Mouse (Mus musculus): ENCODE measurements around the gene Igfbpl1. TPM values are rescaled to one million over a fixed set of nuclear protein-coding genes. Genes with fewer than 3 reads are reported as not detected.

Gene Igfbpl1
- polyA plus RNA-seq, 1 experiment, result not detected

DNA sequence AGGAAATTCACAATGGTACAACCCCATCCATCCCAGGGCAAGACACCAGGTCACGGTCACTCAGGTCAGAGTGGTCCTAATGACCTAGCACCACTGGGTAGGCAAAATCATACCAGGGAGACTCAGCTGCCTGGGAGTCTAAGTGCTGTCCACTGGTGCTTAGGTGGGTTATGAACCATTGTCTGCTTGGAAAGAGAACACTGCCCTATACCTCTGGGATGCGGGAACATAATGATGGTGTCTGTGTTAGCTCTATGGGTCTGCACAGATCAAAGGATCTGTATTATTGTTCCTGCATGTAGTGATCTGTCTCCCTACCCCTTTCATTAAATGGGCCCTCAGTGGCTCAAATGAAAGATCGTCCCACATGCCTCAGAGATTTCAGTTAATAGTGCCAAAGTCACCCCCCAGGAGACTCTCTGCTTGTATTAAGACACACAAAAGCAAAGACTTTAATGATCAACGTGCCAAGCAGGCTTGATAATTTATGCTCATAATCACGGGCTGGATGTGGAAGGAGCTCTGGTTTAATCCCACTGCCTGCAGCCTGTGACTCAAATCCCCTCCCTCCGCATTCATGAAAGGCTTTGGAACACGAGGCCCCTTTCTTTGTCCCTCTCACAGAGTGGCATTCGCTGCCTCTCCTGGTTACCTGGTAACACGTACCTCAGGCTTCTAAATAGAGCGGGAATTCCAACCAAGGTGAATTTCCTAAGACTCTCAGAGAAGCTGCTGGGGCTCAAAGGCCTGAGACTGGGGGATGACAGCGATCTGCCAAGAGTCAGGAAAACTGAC is 3.7 kb downstream of the Igfbpl1 start:
- TF ChIP-seq POLR2A (IDR thresholded peaks at IDR 0.05; ENCODE audit: borderline replicate concordance, low read depth, low read length) (no peak), CTCF (IDR thresholded peaks at IDR 0.05; ENCODE audit: low read depth, low read length) (no peak)
- no peak overlapping the region for H3K4me3 ChIP-seq (ENCODE audit: insufficient read depth, low read length)

DNA sequence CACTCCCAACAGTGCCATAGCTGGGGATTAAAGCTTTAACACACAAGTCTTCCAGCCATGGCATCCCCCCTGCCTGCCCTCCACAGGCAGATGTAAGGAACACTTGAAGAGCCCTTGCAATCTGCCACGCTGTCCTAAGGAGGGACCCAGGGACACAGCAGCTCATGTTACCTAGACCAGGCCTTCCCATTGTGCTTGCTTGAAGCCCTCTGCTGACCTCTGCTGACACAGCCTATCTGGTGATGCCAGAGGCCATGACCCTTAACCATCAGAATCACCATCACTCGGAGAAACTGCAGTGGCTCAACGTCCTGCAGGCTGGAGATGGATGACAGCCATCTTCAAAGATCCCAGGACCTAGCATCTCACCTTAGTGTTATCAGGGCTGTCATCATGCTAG is 4.7 kb downstream of the Igfbpl1 start:
- no peak overlapping the region for H3K4me3 ChIP-seq (ENCODE audit: insufficient read depth, low read length)
- no peak overlapping the region for H3K27ac ChIP-seq (ENCODE audit: insufficient read depth, low read depth, low read length)
- TF ChIP-seq POLR2A (IDR thresholded peaks at IDR 0.05; ENCODE audit: borderline replicate concordance, low read depth, low read length) (no peak), CTCF (IDR thresholded peaks at IDR 0.05; ENCODE audit: low read depth, low read length) (no peak)

More for the DNA sequence above, 3.7 kb downstream of the Igfbpl1 start:
- peaks cover 2% of the 10 kb centered on the region; the same call in 1 of the 2 replicates for H3K4me1 ChIP-seq (ENCODE audit: control insufficient read depth, insufficient read depth, low read length)
- H3K27ac ChIP-seq (ENCODE audit: insufficient read depth, low read depth, low read length), result no peak overlapping the region

DNA sequence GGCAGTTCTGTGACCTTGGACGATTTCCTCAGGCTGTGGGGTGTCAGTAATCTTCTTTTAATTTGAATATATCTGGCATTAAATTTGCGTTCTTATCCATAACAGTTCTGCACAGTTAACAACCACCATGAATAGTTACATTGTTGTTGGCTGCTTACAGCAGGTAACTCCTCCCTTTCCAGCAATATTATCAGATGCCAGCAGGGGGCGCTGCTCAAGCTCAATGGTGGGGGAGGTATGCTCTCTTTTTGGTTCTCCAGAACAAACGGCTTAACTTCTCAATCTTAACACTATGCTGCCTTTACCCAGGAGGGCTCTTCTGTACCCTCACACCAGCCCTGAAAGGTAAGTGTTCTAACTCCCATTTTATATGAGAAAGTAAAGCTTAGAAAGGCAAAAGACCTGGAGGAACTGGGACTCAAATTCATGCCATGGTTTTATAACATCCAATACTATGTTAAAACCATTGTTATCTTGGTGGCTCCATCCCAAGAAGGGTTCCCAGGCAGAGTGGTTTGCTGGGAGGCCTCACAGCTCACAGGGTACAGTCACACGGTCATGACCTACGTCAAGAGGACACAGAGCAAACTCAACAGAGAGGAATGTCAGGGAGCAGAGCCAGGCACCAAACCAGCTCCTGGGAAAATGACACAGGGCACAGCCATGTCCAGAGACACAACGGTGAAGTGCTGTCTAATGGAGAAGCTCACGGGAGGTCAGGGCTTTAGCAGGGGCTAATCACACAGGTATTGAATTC is 6.5 kb downstream of the Igfbpl1 start:
- TF ChIP-seq POLR2A (IDR thresholded peaks at IDR 0.05; ENCODE audit: borderline replicate concordance, low read depth, low read length) (no peak), CTCF (IDR thresholded peaks at IDR 0.05; ENCODE audit: low read depth, low read length) (peak; percentile 84)
- peaks cover 2% of the 10 kb centered on the region; the same call in 1 of the 2 replicates for H3K4me1 ChIP-seq (ENCODE audit: control insufficient read depth, insufficient read depth, low read length)
- no peak overlapping the region for H3K27ac ChIP-seq (ENCODE audit: insufficient read depth, low read depth, low read length)
- H3K4me3 ChIP-seq (ENCODE audit: insufficient read depth, low read length), result peak overlapping the region; percentile 42; the same call in 1 of the 2 replicates

More for the DNA sequence above, 4.7 kb downstream of the Igfbpl1 start:
- H3K4me1 ChIP-seq (ENCODE audit: control insufficient read depth, insufficient read depth, low read length), result peaks cover 2% of the 10 kb centered on the region; the same call in 1 of the 2 replicates

DNA sequence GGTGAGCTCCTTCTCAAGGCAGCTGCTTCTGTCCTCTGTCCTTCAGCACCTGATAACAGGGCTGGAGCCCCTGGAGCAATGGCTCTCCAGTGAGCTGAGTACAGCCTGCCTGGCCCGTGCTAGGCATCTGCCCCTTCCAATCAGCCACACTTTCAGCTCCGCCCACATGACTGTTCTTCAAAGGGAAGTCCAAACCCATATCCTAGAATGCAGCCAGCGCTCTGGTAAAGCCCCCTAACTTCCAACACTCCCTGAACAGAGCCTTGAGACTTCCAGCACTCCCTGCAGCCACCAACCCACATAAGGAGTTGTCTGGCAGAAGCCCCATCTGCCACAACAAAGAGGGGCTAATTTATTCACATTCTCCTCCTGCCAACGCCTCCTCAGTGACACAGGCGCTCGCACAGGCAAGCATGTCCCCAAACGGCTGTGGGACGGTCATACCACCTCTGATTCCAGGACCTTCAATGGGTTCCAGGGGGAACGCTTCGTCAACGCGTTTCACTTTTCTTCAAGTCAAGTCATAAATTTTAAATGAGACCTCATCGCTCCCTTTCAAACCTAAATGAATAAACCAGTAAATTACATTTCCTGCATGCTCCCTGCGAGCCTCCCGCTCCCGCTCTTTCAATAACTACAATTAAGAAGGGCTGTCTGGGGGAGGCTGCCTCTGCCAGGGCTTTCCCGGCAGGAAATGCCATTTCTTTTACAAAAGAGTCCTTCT is 7.4 kb downstream of the Igfbpl1 start:
- H3K4me3 ChIP-seq (ENCODE audit: insufficient read depth, low read length), result peak overlapping the region; percentile 42
- no peak overlapping the region for H3K27ac ChIP-seq (ENCODE audit: insufficient read depth, low read depth, low read length)
- TF ChIP-seq CTCF (IDR thresholded peaks at IDR 0.05; ENCODE audit: low read depth, low read length) (no peak), POLR2A (IDR thresholded peaks at IDR 0.05; ENCODE audit: borderline replicate concordance, low read depth, low read length) (no peak)
- peaks cover 2% of the 10 kb centered on the region; the same call in 1 of the 2 replicates for H3K4me1 ChIP-seq (ENCODE audit: control insufficient read depth, insufficient read depth, low read length)

DNA sequence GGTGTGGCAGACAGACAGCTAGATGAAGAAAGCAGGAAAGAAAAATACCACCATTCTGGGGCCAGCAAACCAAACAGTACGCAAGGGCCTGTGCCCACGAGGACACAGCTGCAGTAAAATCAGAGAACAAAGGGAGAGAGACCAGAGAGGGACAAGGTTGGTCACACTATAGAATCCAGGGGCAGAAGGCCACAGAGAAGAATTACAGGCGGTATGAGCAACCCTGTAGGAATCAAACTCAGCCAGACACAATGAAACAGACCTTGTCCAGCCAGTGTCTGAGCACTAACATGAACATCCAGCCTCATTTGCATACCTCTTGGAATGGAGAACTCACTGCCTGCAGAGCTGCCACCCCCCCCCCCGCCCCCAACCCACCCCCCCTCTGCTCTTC is 7.9 kb downstream of the Igfbpl1 start:
- TF ChIP-seq CTCF (IDR thresholded peaks at IDR 0.05; ENCODE audit: low read depth, low read length) (no peak), POLR2A (IDR thresholded peaks at IDR 0.05; ENCODE audit: borderline replicate concordance, low read depth, low read length) (no peak)
- H3K27ac ChIP-seq (ENCODE audit: insufficient read depth, low read depth, low read length), result no peak overlapping the region
- H3K4me1 ChIP-seq (ENCODE audit: control insufficient read depth, insufficient read depth, low read length), result peaks cover 2% of the 10 kb centered on the region; the same call in 1 of the 2 replicates
- peak overlapping the region; percentile 42 for H3K4me3 ChIP-seq (ENCODE audit: insufficient read depth, low read length)

DNA sequence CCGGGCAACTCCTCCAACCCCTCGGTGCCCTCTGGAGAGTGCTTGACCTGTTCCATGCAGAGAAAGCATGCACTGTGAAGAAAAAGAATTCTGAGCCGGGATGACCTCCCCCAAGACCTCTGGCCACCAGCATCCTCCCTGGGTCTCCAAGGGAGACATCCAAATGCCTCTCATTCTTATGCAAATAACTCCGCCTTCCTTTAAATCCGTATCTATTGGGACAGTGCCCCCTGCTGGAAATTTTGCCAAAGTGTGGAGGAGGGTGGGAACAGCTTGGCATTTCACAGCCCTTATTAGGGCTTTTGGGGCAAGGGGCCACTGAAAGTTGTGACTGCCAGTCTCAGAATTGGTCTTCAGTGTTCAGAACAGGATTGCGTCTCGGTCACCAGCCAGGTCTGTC is 11.2 kb downstream of the Igfbpl1 start:
- no peak overlapping the region for H3K4me3 ChIP-seq (ENCODE audit: insufficient read depth, low read length)
- TF ChIP-seq CTCF (IDR thresholded peaks at IDR 0.05; ENCODE audit: low read depth, low read length) (peak; percentile 65), POLR2A (IDR thresholded peaks at IDR 0.05; ENCODE audit: borderline replicate concordance, low read depth, low read length) (no peak)

DNA sequence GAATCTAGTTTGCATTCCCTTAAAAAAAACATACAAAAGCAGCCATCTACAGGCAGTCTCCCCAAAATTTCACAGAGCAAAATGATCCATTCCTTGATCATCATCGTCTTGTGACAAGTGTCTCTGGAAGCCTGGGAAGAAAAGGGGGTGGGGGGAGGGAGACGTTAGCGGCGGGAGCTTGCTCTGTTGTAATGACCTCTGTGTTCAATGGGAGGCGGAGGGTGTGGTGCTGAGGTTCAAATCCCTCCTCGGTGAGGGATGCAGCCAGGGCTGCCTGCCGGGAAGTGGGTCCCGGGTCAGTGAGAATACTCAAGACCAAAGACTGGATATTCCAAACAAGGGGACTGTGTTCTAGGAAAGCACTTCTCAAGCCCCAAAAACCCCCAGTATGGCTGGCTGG is 15.5 kb downstream of the Igfbpl1 start:
- H3K27ac ChIP-seq (ENCODE audit: insufficient read depth, low read depth, low read length), result no peak overlapping the region
- no peaks in the 10 kb centered on the region for H3K4me1 ChIP-seq (ENCODE audit: control insufficient read depth, insufficient read depth, low read length)
- no peak overlapping the region for H3K4me3 ChIP-seq (ENCODE audit: insufficient read depth, low read length)
- no peak for TF ChIP-seq CTCF (IDR thresholded peaks at IDR 0.05; ENCODE audit: low read depth, low read length)
- TF ChIP-seq POLR2A (IDR thresholded peaks at IDR 0.05; ENCODE audit: borderline replicate concordance, low read depth, low read length), result no peak

More for the DNA sequence above, 11.2 kb downstream of the Igfbpl1 start:
- Histone ChIP-seq H3K4me1 (ENCODE audit: control insufficient read depth, insufficient read depth, low read length) (peaks cover 2% of the 10 kb centered on the region; the same call in 1 of the 2 replicates), H3K27ac (ENCODE audit: insufficient read depth, low read depth, low read length) (no peak overlapping the region)

DNA sequence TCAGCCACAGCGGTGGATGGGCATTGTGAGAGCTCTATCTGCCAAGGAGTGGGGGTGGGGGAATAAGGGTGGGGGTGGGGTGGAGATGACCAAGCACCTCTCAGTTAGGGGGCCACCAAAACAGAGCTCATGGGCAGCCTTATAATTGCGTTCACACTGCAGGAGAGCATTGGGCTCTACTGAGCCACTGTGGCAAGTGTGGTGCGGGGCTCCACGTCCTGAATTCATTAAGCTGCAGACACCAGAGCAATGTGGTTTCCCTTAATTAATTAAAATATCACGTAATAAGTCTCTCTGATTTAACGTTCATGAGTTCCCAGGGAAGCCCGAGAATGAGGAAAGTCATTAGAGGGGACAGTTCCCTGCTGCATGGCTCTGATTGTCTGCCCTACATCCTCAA is 18.7 kb downstream of the Igfbpl1 start:
- Histone ChIP-seq H3K27ac (ENCODE audit: insufficient read depth, low read depth, low read length) (no peak overlapping the region), H3K4me1 (ENCODE audit: control insufficient read depth, insufficient read depth, low read length) (no peaks in the 10 kb centered on the region), H3K4me3 (ENCODE audit: insufficient read depth, low read length) (no peak overlapping the region)
- no peak for TF ChIP-seq CTCF (IDR thresholded peaks at IDR 0.05; ENCODE audit: low read depth, low read length)
- TF ChIP-seq POLR2A (IDR thresholded peaks at IDR 0.05; ENCODE audit: borderline replicate concordance, low read depth, low read length), result no peak

DNA sequence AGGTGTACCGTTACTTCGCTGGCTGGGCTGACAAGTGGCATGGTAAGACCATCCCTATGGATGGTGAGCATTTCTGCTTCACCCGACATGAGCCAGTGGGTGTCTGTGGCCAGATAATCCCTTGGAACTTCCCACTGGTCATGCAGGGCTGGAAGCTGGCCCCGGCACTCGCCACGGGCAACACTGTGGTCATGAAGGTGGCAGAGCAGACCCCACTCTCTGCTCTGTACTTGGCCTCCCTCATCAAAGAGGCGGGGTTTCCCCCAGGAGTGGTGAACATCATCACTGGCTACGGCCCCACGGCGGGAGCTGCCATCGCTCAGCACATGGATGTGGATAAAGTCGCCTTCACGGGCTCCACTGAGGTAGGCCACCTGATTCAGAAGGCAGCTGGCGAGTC is 23.8 kb downstream of the Igfbpl1 start:
- no peak overlapping the region for H3K4me3 ChIP-seq (ENCODE audit: insufficient read depth, low read length)
- TF ChIP-seq CTCF (IDR thresholded peaks at IDR 0.05; ENCODE audit: low read depth, low read length) (no peak), POLR2A (IDR thresholded peaks at IDR 0.05; ENCODE audit: borderline replicate concordance, low read depth, low read length) (no peak)
- peaks cover 6% of the 10 kb centered on the region; the same call in 1 of the 2 replicates for H3K4me1 ChIP-seq (ENCODE audit: control insufficient read depth, insufficient read depth, low read length)
- H3K27ac ChIP-seq (ENCODE audit: insufficient read depth, low read depth, low read length), result no peak overlapping the region

Data from bone marrow macrophage, adult 2 months (primary cell).